Mouse (Mus musculus): ENCODE measurements around the gene Tmod3. TPM values are rescaled to one million over a fixed set of nuclear protein-coding genes. Genes with fewer than 3 reads are reported as not detected.
A peak's percentile ranks its signal among the peaks of the same experiment; 100 is the strongest.
"Not testable (repeated sequence)": the region's sequence is repeated elsewhere in the genome, so short reads cannot be mapped to it uniquely, and the experiment has no call there.

The Tmod3 gene
- total and polyA plus RNA-seq, 2 experiments = 4.8 to 20.8 TPM

GRCm38 (mm10) chr9:75534431-75534962 is 25.0 kb downstream of the Tmod3 start:
- Histone ChIP-seq H3K27ac (replicated peaks; ENCODE audit: insufficient read depth, low read depth, low read length) (no peak overlapping the region), H3K4me1 (ENCODE audit: control insufficient read depth, insufficient read depth, low read length) (no peaks in the 10 kb centered on the region), H3K79me2 (ENCODE audit: control insufficient read depth, insufficient read depth, low read length) (peaks cover 9% of the 10 kb centered on the region; the same call in 1 of the 2 replicates), H3K36me3 (ENCODE audit: control insufficient read depth, insufficient read depth, low read length) (peaks cover 8% of the 10 kb centered on the region; the same call in 1 of the 2 replicates), H3K9ac (ENCODE audit: low read depth, low read length) (no peak overlapping the region), H3K27me3 (ENCODE audit: control insufficient read depth, insufficient read depth, low read length) (no peaks in the 10 kb centered on the region), H3K4me3 (ENCODE audit: insufficient read depth, low read depth, low read length) (no peak overlapping the region)
- WGBS = 93% methylated on average over 8 of the region's 8 CpGs
- DNase-seq (ENCODE audit: extremely low read depth, low read depth, low spot score) = no peak
- TF ChIP-seq CTCF (IDR thresholded peaks at IDR 0.05; ENCODE audit: low read depth, low read length) (no peak), POLR2A (IDR thresholded peaks at IDR 0.05; ENCODE audit: extremely low read depth, insufficient read depth, low read length) (no peak)

- H3K27ac ChIP-seq (replicated peaks; ENCODE audit: insufficient read depth, low read depth, low read length); DNase-seq (ENCODE audit: extremely low read depth, low read depth, low spot score); H3K79me2 ChIP-seq (ENCODE audit: control insufficient read depth, insufficient read depth, low read length); H3K4me1 ChIP-seq (ENCODE audit: control insufficient read depth, insufficient read depth, low read length); H3K27me3 ChIP-seq (ENCODE audit: control insufficient read depth, insufficient read depth, low read length); H3K4me3 ChIP-seq (ENCODE audit: insufficient read depth, low read depth, low read length); H3K9ac ChIP-seq (ENCODE audit: low read depth, low read length): not testable (repeated sequence)
- peaks cover 16% of the 10 kb centered on the region; the same call in 1 of the 2 replicates for H3K36me3 ChIP-seq (ENCODE audit: control insufficient read depth, insufficient read depth, low read length)
- WGBS = 83% methylated on average over 9 of the region's 9 CpGs
Measured at GRCm38 (mm10) chr9:75532989-75533388, 26.5 kb downstream of the Tmod3 start.

GRCm38 (mm10) chr9:75532461-75532860 is 27.0 kb downstream of the Tmod3 start:
- Histone ChIP-seq H3K27me3 (ENCODE audit: control insufficient read depth, insufficient read depth, low read length) (no peaks in the 10 kb centered on the region), H3K27ac (replicated peaks; ENCODE audit: insufficient read depth, low read depth, low read length) (no peak overlapping the region), H3K4me1 (ENCODE audit: control insufficient read depth, insufficient read depth, low read length) (no peaks in the 10 kb centered on the region), H3K36me3 (ENCODE audit: control insufficient read depth, insufficient read depth, low read length) (peaks cover 16% of the 10 kb centered on the region; the same call in 1 of the 2 replicates), H3K9ac (ENCODE audit: low read depth, low read length) (no peak overlapping the region), H3K4me3 (ENCODE audit: insufficient read depth, low read depth, low read length) (no peak overlapping the region), H3K79me2 (ENCODE audit: control insufficient read depth, insufficient read depth, low read length) (peaks cover 9% of the 10 kb centered on the region; the same call in 1 of the 2 replicates)
- TF ChIP-seq CTCF (IDR thresholded peaks at IDR 0.05; ENCODE audit: low read depth, low read length) (no peak), POLR2A (IDR thresholded peaks at IDR 0.05; ENCODE audit: extremely low read depth, insufficient read depth, low read length) (no peak)
- WGBS = 93% methylated on average over 7 of the region's 7 CpGs
- no peak for DNase-seq (ENCODE audit: extremely low read depth, low read depth, low spot score)

- TF ChIP-seq CTCF (IDR thresholded peaks at IDR 0.05; ENCODE audit: low read depth, low read length) = no peak
- TF ChIP-seq POLR2A (IDR thresholded peaks at IDR 0.05; ENCODE audit: extremely low read depth, insufficient read depth, low read length) = no peak
- no peak for DNase-seq (ENCODE audit: extremely low read depth, low read depth, low spot score)
- no peaks in the 10 kb centered on the region for H3K27me3 ChIP-seq (ENCODE audit: control insufficient read depth, insufficient read depth, low read length)
- no peak overlapping the region for H3K27ac ChIP-seq (replicated peaks; ENCODE audit: insufficient read depth, low read depth, low read length)
- H3K79me2 ChIP-seq (ENCODE audit: control insufficient read depth, insufficient read depth, low read length) = peaks cover 2% of the 10 kb centered on the region; the same call in 1 of the 2 replicates
- H3K4me3 ChIP-seq (ENCODE audit: insufficient read depth, low read depth, low read length) = no peak overlapping the region
- H3K9ac ChIP-seq (ENCODE audit: low read depth, low read length) = no peak overlapping the region
- H3K4me1 ChIP-seq (ENCODE audit: control insufficient read depth, insufficient read depth, low read length) = no peaks in the 10 kb centered on the region
- 82% methylated on average over 5 of the region's 5 CpGs for WGBS
- H3K36me3 ChIP-seq (ENCODE audit: control insufficient read depth, insufficient read depth, low read length) = peaks cover 17% of the 10 kb centered on the region; the same call in 1 of the 2 replicates
Measured at GRCm38 (mm10) chr9:75529358-75529757, 30.1 kb downstream of the Tmod3 start.

GRCm38 (mm10) chr9:75528096-75528495 is 31.4 kb downstream of the Tmod3 start:
- Histone ChIP-seq H3K27me3 (ENCODE audit: control insufficient read depth, insufficient read depth, low read length) (no peaks in the 10 kb centered on the region), H3K79me2 (ENCODE audit: control insufficient read depth, insufficient read depth, low read length) (no peaks in the 10 kb centered on the region), H3K4me1 (ENCODE audit: control insufficient read depth, insufficient read depth, low read length) (no peaks in the 10 kb centered on the region), H3K27ac (replicated peaks; ENCODE audit: insufficient read depth, low read depth, low read length) (no peak overlapping the region), H3K36me3 (ENCODE audit: control insufficient read depth, insufficient read depth, low read length) (peaks cover 18% of the 10 kb centered on the region; the same call in 1 of the 2 replicates), H3K9ac (ENCODE audit: low read depth, low read length) (no peak overlapping the region), H3K4me3 (ENCODE audit: insufficient read depth, low read depth, low read length) (no peak overlapping the region)
- no peak for DNase-seq (ENCODE audit: extremely low read depth, low read depth, low spot score)
- TF ChIP-seq POLR2A (IDR thresholded peaks at IDR 0.05; ENCODE audit: extremely low read depth, insufficient read depth, low read length) (no peak), CTCF (IDR thresholded peaks at IDR 0.05; ENCODE audit: low read depth, low read length) (peak; percentile 28; the same call in 1 of the 2 replicates)
- 96% methylated on average over 9 of the region's 9 CpGs for WGBS

- Histone ChIP-seq H3K36me3 (ENCODE audit: control insufficient read depth, insufficient read depth, low read length) (peaks cover 18% of the 10 kb centered on the region; the same call in 1 of the 2 replicates), H3K79me2 (ENCODE audit: control insufficient read depth, insufficient read depth, low read length) (no peaks in the 10 kb centered on the region), H3K27ac (replicated peaks; ENCODE audit: insufficient read depth, low read depth, low read length) (no peak overlapping the region), H3K4me1 (ENCODE audit: control insufficient read depth, insufficient read depth, low read length) (no peaks in the 10 kb centered on the region), H3K9ac (ENCODE audit: low read depth, low read length) (no peak overlapping the region), H3K4me3 (ENCODE audit: insufficient read depth, low read depth, low read length) (no peak overlapping the region), H3K27me3 (ENCODE audit: control insufficient read depth, insufficient read depth, low read length) (no peaks in the 10 kb centered on the region)
- DNase-seq (ENCODE audit: extremely low read depth, low read depth, low spot score) = no peak
- TF ChIP-seq CTCF (IDR thresholded peaks at IDR 0.05; ENCODE audit: low read depth, low read length) = no peak
- TF ChIP-seq POLR2A (IDR thresholded peaks at IDR 0.05; ENCODE audit: extremely low read depth, insufficient read depth, low read length) = no peak
- 78% methylated on average over 13 of the region's 13 CpGs for WGBS
Measured at GRCm38 (mm10) chr9:75527368-75528059, 31.9 kb downstream of the Tmod3 start.

Data from liver, adult 2 months (tissue).